Mouse (Mus musculus) liver, embryonic 15.5 days (tissue): ENCODE data around the gene Crls1. TPM values are rescaled to one million over a fixed set of nuclear protein-coding genes. Genes with fewer than 3 reads are reported as not detected.

Experiments used
- ATAC-seq: fragments of 200-750 bp; cut with Nextera tagmentation; 2 replicates; pipeline ENCODE4 v1.8.0; 2017; ENCODE audit warnings: moderate number of reproducible peaks, mild to moderate bottlenecking, moderate library complexity; ENCODE audit not compliant: insufficient read depth
- H3K27ac ChIP-seq: fragments of 300-500 bp; sonication (generic); replicated peaks from 2 replicates; pipeline ENCODE4 v1.5.1; 2015; ENCODE audit warnings: mild to moderate bottlenecking, inconsistent platforms
- H3K27me3 ChIP-seq: fragments of 300-500 bp; sonication (generic); 2 replicates; pipeline ENCODE4 v1.6.1; 2015; ENCODE audit warnings: mild to moderate bottlenecking, inconsistent platforms
- H3K36me3 ChIP-seq: fragments of 300-500 bp; sonication (generic); replicated peaks from 2 replicates; pipeline ENCODE4 v1.6.1; 2015; ENCODE audit warnings: moderate library complexity, mild to moderate bottlenecking, inconsistent platforms
- H3K4me1 ChIP-seq: fragments of 300-500 bp; sonication (generic); replicated peaks from 2 replicates; pipeline ENCODE4 v1.6.1; 2015; ENCODE audit warnings: inconsistent platforms
- H3K4me2 ChIP-seq: fragments of 300-500 bp; sonication (generic); 2 replicates; pipeline ENCODE4 v1.6.1; 2015; ENCODE audit warnings: moderate library complexity, mild to moderate bottlenecking, inconsistent platforms
- H3K4me3 ChIP-seq: fragments of 300-500 bp; sonication (generic); replicated peaks from 2 replicates; pipeline ENCODE4 v1.5.1; 2015; ENCODE audit warnings: mild to moderate bottlenecking, inconsistent platforms
- H3K9ac ChIP-seq: fragments of 300-500 bp; sonication (generic); 2 replicates; pipeline ENCODE4 v1.6.1; 2015; ENCODE audit warnings: moderate library complexity, mild to moderate bottlenecking, inconsistent platforms
- H3K9me3 ChIP-seq: fragments of 300-500 bp; sonication (generic); replicated peaks from 2 replicates; pipeline ENCODE4 v1.6.1; 2016; ENCODE audit warnings: inconsistent platforms
- WGBS: fragments of 180-500 bp; shearing (Covaris S2); methylation state at CpG from one replicate; pipeline ENCODE4 v1.1.7; 2015; ENCODE audit warnings: mixed read lengths; ENCODE audit not compliant: insufficient replicate concordance; 5-methylcytosine and 5-hydroxymethylcytosine counted together
- polyA plus RNA-seq: library from polyadenylated mRNA; unstranded; fragments of >200 nt; fragmentation: Nextera tagmentation; extraction: Ambion mirVana; gene quantifications from 2 replicates; pipeline ENCODE4 v1.2.1, GENCODE M21; 2015

Crls1 gene
- polyA plus RNA-seq, 1 experiment from 2014 or later, result 10.3 TPM

DNA sequence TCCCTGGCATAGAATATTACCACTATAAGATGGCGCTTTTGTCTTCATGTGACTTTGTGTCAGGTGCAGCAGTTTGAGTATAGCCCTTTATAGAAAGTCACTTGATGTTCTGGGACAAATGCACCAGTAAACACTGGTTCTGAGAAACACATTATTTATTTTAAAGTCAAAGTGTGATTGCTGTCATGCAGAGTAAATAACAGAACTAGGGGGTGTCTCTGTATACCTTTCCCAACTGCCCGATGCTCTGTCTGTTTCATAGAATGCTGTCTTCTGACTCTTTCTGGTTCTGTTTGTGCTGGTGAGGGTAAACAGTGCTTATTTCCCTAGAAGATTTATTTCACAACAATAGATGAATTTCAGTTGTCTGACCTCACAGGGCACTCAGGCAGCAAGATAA is 16.9 kb downstream of the Crls1 start:
- no peaks in the 10 kb centered on the region for H3K4me1 ChIP-seq
- H3K27ac ChIP-seq, result no peak overlapping the region
- peaks cover 21% of the 10 kb centered on the region; the same call in 1 of the 2 replicates for H3K36me3 ChIP-seq
- H3K9ac ChIP-seq, result no peak overlapping the region
- H3K4me3 ChIP-seq, result no peak overlapping the region
- H3K4me2 ChIP-seq, result no peak overlapping the region
- ATAC-seq, result no peak
- 76% methylated on average over 2 of the region's 2 CpGs for WGBS
- no peaks in the 10 kb centered on the region for H3K27me3 ChIP-seq
- no peaks in the 10 kb centered on the region for H3K9me3 ChIP-seq

DNA sequence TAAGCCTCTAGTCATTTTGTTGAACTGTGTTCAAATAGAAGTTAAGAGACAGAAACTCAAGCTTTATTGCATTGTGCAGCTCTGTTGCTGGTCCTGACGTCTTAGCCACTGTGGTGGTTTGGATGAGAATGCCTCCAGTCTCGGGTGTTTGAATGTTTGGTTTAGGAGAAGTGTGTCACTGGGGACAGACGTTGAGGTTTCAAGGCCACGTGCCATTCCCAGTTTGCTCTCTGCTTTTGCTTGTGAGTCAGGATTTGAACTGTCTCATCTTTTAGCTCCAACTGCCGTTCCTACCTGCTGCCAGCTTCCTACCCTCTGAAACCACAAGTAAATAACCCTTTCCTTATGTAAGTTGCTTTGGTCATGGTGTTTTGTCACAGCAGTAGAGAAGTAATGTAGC is 21.1 kb downstream of the Crls1 start:
- ATAC-seq, result no peak
- no peak overlapping the region for H3K9ac ChIP-seq
- WGBS, result 46% methylated on average over 5 of the region's 5 CpGs
- H3K4me3 ChIP-seq, result no peak overlapping the region
- H3K4me2 ChIP-seq, result no peak overlapping the region
- H3K27ac ChIP-seq, result no peak overlapping the region
- H3K36me3 ChIP-seq, result peaks cover 18% of the 10 kb centered on the region; the same call in 1 of the 2 replicates
- no peaks in the 10 kb centered on the region for H3K4me1 ChIP-seq
- H3K27me3 ChIP-seq, result no peaks in the 10 kb centered on the region
- H3K9me3 ChIP-seq, result no peaks in the 10 kb centered on the region

GRCm38 (mm10) chr2:132869682-132870081 is 23.2 kb downstream of the Crls1 start:
- peaks cover 12% of the 10 kb centered on the region; the same call in 1 of the 2 replicates for H3K36me3 ChIP-seq
- H3K27ac ChIP-seq, result no peak overlapping the region
- no peak overlapping the region for H3K9ac ChIP-seq
- no peak for ATAC-seq
- no peaks in the 10 kb centered on the region for H3K4me1 ChIP-seq
- H3K9me3 ChIP-seq, result no peaks in the 10 kb centered on the region
- WGBS, result 66% methylated on average over 5 of the region's 5 CpGs
- H3K4me2 ChIP-seq, result no peak overlapping the region
- H3K27me3 ChIP-seq, result no peaks in the 10 kb centered on the region
- H3K4me3 ChIP-seq, result no peak overlapping the region

- no peak for ATAC-seq
- Histone ChIP-seq H3K4me2 (no peak overlapping the region), H3K4me1 (no peaks in the 10 kb centered on the region), H3K4me3 (no peak overlapping the region), H3K27me3 (no peaks in the 10 kb centered on the region), H3K27ac (no peak overlapping the region), H3K36me3 (peaks cover 10% of the 10 kb centered on the region; the same call in 1 of the 2 replicates), H3K9ac (no peak overlapping the region), H3K9me3 (no peaks in the 10 kb centered on the region)
- WGBS, result 44% methylated on average over 4 of the region's 4 CpGs
Measured at GRCm38 (mm10) chr2:132870286-132870685, 23.8 kb downstream of the Crls1 start.

DNA sequence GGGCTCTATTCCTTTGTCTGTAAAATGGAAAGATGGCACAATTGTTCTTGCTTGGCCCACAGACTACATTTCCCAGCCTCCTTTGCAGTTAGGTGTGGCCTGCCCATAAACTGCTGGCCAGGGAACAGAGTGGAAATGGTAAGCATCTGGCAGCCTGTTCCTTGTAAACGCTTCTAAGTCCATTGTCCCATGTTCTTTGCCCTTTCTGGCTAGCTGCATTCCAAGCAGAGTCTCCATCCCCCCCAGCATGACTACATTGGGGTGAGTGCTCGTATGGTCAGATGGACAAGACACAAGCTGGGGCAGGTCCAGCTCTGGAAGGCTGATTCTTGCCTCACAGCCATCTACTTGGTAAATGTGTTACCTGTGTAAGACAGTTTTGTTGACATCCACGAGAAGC is 25.2 kb downstream of the Crls1 start:
- H3K9ac ChIP-seq, result no peak overlapping the region

DNA sequence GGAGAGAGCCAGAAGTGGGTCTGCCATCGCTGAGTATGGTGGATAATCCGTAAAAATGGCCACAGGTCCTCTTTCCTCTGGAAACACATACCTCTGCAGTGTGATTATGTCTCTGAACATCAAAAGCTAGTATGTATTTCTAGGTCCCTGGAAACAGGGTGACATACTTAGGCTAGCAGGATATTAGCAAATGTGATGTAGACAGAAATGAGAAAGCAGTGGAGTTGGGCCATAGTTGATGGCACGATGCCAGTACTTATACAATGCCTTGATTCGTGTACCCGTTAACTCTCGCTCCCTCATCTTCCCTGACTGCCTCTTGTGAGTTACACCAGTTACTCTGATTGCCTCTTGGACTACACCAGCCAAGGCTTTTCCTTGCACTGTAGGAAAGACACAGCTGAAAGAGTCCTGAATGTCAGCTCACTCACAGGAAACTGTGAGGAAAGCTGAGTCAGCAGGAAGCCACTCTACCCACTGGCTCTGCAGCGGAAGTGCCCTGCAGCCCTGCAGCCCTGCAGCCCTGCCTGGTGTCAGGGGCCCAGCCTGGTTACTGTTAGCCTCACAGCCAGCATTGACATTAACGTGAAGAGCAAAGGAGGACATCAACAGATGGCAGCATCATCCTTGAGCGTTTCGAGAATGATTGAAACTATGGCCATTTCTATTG is 27.3 kb downstream of the Crls1 start:
- Histone ChIP-seq H3K27ac (no peak overlapping the region), H3K4me1 (no peaks in the 10 kb centered on the region), H3K4me3 (no peak overlapping the region), H3K9ac (no peak overlapping the region), H3K36me3 (no peaks in the 10 kb centered on the region), H3K4me2 (no peak overlapping the region), H3K9me3 (no peaks in the 10 kb centered on the region), H3K27me3 (peaks cover 21% of the 10 kb centered on the region)
- 44% methylated on average over 10 of the region's 10 CpGs for WGBS
- no peak for ATAC-seq

More for the DNA sequence above, 25.2 kb downstream of the Crls1 start:
- ATAC-seq, result no peak
- Histone ChIP-seq H3K27me3 (peaks cover under 1% of the 10 kb centered on the region; the same call in 1 of the 2 replicates), H3K9me3 (no peaks in the 10 kb centered on the region), H3K36me3 (0 out of 2 replicates have a peak, but pooled peaks cover 6% of the 10 kb centered on the region), H3K4me1 (no peaks in the 10 kb centered on the region), H3K27ac (no peak overlapping the region), H3K4me2 (no peak overlapping the region), H3K4me3 (no peak overlapping the region)
- WGBS, result 53% methylated on average over 3 of the region's 3 CpGs

DNA sequence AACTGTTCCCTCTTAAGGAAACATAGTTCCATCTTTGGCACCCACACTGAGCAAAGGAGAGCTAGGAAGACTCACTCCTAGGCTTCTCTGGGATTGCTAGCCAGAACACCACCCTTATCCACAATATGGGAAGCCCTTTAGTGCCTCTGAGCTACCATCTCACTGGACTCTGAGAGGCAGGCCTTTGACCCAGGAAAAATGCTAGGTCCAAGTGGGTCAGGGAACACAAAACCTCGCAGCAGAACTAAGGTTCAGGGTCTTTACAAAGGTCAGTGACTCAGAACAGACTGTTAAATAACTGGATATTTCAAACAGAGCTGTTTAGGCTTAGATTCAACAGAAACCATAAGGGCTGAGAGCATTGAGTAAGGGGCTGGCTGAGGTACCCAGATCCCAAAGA is 30.5 kb downstream of the Crls1 start:
- Histone ChIP-seq H3K9ac (no peak overlapping the region), H3K9me3 (no peaks in the 10 kb centered on the region), H3K27me3 (peaks cover 53% of the 10 kb centered on the region), H3K4me1 (no peaks in the 10 kb centered on the region; the same call in 1 of the 2 replicates), H3K4me3 (no peak overlapping the region), H3K36me3 (no peaks in the 10 kb centered on the region), H3K4me2 (no peak overlapping the region), H3K27ac (no peak overlapping the region)
- ATAC-seq, result no peak
- WGBS, result 44% methylated on average over 1 of the region's 1 CpGs

- Histone ChIP-seq H3K27ac (no peak overlapping the region), H3K36me3 (no peaks in the 10 kb centered on the region), H3K4me3 (peak overlapping the region; percentile 43), H3K9me3 (no peaks in the 10 kb centered on the region), H3K27me3 (peaks cover 54% of the 10 kb centered on the region), H3K4me2 (peak overlapping the region; percentile 63), H3K9ac (no peak overlapping the region), H3K4me1 (no peaks in the 10 kb centered on the region; the same call in 1 of the 2 replicates)
- WGBS, result under 1% methylated on average over 58 of the region's 58 CpGs
- peak; percentile 42 for ATAC-seq
Measured at GRCm38 (mm10) chr2:132879261-132880044, 33.0 kb downstream of the Crls1 start.

DNA sequence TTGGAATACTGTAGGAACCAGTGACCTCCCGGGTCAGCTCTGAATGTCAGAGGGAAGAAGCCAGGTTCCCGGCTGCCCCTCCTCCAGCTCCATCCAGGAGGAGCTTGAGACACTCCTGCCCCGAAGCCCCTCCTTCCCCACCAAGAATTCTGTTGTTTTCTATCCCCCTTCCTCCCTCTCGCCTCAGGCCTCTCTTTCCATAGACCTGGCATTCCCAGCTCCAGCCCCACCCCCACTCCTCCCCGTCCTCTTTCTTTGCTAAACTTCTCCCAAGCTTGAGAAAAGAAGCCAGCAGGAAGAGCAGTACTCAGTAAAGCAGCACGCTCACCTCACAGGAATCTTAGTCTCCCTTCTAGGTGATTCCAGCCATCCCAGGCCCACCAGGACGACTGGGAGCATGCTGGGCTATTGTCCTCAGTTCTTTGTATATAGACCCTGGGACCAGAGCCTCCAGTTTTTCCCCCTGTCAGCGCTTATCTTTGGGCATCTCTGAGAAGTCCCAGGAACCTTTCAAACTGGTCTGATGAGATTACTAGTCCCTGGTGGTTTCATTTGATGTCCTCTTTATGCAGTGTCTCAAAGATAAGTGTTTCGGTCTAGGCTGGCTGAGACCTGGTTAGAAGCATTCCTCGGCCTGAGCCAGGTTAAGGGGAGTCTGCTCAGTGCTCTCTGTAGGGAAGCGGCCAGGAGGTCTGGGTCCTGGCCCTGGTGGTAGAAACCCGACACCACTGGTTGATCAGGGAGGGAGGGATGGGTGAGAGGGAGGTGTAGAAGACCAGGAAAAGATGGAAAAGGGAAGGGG is 34.6 kb downstream of the Crls1 start, which contains the start of gene Lrrn4:
TSS of gene Lrrn4 (minus strand) at position 48 of the 802 bp plus-strand sequence.
- ATAC-seq, result no peak

GRCm38 (mm10) chr2:132884303-132884967 is 38.0 kb downstream of the Crls1 start:
- 47% methylated on average over 8 of the region's 8 CpGs for WGBS
- ATAC-seq, result no peak
- H3K27me3 ChIP-seq, result peaks cover 26% of the 10 kb centered on the region
- no peaks in the 10 kb centered on the region; the same call in 1 of the 2 replicates for H3K4me1 ChIP-seq
- H3K4me2 ChIP-seq, result no peak overlapping the region
- H3K4me3 ChIP-seq, result no peak overlapping the region
- no peaks in the 10 kb centered on the region for H3K36me3 ChIP-seq
- no peak overlapping the region for H3K9ac ChIP-seq
- no peak overlapping the region for H3K27ac ChIP-seq
- no peaks in the 10 kb centered on the region for H3K9me3 ChIP-seq

More for the DNA sequence above, 34.6 kb downstream of the Crls1 start, which contains the start of gene Lrrn4:
- no peak within 1 kb of the TSS for H3K4me3 ChIP-seq
- peaks cover 54% of the 10 kb centered on the region for H3K27me3 ChIP-seq
- no peaks in the 10 kb centered on the region for H3K36me3 ChIP-seq
- H3K9me3 ChIP-seq, result no peaks in the 10 kb centered on the region
- no peak within 1 kb of the TSS for H3K27ac ChIP-seq
- no peaks in the 10 kb centered on the region; the same call in 1 of the 2 replicates for H3K4me1 ChIP-seq
- no peak within 1 kb of the TSS for H3K9ac ChIP-seq
- peak within 1 kb of the TSS; percentile 63; the same call in 1 of the 2 replicates for H3K4me2 ChIP-seq
- WGBS, result 21% methylated on average over 12 of the region's 12 CpGs
